Mouse (Mus musculus): ENCODE data around the gene Sys1.

Gene Sys1

DNA sequence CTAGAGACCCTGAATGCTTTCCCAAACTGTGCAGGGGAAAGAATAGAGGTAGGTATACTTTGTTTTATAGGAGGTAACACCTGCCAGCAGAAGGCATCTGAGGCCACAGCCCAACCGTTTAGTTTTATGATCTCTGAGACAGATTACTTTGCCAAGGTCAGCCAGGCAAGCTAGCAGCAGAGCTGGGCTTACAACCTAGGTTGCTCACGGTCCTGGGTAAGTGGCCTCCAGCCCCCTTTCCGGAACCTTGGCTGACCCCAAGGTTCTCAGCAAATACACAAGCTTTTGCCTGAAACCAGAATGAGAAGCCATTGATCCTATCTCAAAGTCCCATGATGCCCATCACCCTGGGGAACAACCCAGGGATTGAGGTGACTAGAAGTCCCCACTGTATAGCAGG is 22.1 kb upstream of the Sys1 start:
- no peak for DNase-seq (ENCODE audit: low spot score in 2 of 2)

DNA sequence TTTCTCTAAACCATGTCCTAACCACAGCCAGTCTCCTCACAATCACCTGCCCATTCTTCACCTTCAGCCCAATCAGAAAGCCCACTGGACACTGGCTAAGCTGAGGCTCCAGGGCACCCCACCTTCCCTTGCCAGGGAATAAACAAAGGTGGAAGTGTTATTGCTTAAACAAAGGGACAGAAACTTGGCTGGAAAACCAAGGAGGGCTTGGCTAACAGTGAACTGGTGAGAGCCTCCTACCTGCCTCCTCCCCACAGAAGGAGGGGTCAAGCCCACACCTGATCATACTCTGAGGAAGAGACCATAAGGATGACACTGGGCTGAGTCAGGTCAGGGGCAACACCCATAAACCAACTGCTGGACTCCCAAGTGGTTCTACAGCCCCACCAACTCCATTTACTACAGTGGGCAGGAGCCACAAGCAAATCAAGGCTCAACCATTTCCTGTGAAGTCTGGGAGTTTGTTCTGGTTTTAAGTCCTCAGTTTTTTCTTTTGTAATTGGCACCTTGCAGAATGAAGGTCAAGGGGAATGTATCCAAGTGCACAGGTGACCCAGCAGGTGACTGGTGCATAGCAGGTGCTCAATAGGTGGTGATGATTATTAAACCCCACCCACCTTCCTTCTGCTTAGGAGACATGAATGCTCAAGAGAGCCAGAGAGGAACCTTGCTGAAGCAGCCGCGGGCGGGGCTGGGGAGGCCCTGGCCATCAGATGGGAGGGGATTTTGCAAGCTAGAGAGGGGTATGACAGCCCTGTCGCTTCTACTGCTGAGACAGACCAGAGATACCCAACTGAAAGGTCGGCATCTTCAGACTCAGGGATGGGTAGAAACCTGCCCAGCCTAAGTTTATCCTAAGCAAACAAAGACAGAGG is 21.3 kb upstream of the Sys1 start:
- DNase-seq (ENCODE audit: low spot score in 2 of 2) = no peak

DNA sequence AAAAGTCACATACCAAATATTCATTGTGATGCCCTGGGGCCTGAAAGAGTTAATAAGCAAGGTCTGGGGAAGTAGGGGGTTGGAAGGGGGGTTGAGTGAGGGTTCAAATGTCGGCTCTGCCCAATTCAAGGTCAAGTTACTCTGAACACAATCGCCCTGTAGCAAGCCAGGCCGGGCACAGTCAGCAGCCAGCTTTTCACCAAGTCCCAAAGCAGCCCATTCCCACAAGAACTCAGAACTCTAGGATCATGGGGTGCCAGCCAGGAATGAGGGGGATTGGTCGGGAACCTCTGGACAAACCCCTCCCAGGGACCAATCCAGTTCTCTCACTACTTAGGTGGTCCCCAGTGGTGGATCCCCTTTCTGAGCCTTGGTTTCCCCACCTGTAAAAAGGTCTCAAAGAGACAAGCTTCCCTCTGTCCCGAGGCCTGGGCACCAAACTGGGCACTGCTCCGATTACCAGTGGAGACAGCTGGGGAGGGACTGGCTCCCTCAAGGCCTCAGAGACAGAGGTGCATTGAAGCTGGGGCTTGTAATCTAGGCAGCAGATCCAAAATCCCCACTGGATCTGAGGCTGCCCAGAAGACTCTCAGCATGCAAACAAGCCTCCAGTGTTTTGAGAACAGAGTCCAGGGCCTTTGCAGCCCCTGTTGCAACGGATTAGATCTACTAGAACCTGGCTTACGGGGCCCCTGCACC is 20.4 kb upstream of the Sys1 start:
- DNase-seq (ENCODE audit: low spot score in 2 of 2) = peak; percentile 53 to 69

DNA sequence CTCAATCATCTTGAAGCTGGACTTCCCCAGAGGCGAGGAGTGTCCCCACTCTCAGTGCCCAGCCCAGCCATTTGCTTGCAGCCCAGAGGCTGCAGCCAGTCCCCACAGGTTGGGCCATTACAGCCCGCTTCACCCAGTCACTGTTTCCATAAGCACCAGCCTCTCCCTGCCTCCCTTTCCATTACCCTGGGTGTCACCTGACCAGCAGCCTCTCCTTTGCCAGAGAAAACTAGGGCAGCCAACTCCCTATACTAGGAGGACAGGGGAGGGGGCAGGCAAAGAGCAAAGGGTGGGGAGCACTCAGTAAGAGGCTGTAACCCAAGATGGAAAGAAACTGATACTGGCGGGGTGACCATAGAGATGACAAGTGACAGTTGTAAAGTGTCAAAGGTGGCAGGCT is 19.8 kb upstream of the Sys1 start:
- no peak for DNase-seq (ENCODE audit: low spot score in 2 of 2)

DNA sequence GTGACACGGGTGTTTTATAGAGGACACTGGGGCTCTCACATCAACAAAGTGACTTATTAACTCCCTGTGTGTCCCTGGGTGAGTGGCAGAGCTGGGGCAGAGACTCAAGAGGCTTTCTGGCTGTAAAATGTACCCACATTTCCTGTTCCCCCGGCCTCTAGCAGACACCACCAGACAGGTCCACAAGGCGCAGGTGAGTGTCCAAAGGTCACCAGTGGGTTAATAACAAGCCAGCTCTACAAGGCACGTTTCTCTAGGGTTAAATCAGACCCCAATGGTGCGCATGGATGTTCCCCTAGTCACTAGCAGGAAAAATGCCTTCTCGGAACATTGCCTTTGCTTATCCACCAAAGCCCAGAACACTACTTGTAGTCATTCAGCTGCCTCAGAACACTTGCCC is 19.1 kb upstream of the Sys1 start:
- DNase-seq (ENCODE audit: low spot score in 2 of 2) = no peak

DNA sequence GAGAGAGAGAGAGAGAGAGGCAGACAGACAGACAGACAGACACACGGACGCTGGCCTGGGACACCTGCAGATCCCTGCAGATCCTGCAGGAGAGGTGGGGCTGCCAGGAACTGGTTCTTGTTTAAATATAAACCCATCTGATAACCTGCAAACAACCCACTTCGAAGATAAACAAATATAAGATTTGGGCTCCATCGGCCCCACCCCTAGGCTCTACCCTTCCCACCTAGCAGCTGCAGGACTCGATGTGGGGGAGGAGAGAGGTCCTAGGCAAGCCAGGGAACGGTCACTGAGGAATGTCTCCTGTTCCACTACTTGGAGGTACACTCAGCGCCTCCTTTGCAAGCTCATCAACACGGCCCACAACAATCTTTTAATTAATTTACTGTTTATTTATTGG is 18.5 kb upstream of the Sys1 start:
- DNase-seq (ENCODE audit: low spot score in 2 of 2) = no peak

DNA sequence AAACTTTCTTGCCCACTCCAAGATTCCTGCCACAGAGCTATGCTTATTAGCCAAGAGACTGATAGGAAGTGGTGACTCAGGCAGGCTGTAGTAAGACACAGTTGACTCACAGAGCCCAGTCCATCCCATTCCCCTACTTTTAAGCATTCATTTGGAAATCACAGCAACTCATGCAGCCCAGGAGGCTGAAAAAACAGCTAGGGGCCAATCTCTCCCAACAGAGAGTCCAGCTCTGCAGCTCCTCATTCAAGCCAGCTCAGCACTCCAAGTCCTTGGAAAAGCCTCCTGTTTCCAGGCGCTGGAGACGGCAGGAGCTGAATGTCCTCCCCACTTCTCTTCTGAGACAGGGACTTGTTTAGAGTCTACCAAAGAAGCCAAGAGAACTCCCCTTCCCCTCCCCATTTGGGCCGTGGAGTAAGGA is 17.8 kb upstream of the Sys1 start:
- DNase-seq (ENCODE audit: low spot score in 2 of 2) = peak; percentile 60 to 64

DNA sequence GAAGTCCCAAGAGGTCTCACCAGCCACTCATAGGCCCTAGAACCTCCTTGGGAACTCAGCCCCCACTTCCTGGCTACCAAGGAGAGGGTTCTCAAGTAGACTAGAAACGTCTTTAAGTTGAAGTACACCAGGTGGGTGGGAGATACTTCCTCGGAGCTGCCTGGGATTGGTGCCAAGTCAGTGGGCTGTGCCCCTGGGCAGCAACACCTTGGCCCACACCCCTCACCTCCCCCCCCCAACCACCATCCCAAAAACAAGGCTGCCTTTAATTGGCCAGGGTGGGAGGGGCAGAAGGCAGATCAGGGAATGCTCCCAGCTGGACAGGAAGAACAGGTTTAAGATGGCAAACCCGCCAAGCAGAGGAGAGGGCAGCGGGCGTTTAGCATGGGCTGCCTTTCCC is 16.4 kb upstream of the Sys1 start:
- DNase-seq (ENCODE audit: low spot score in 2 of 2) = no peak

DNA sequence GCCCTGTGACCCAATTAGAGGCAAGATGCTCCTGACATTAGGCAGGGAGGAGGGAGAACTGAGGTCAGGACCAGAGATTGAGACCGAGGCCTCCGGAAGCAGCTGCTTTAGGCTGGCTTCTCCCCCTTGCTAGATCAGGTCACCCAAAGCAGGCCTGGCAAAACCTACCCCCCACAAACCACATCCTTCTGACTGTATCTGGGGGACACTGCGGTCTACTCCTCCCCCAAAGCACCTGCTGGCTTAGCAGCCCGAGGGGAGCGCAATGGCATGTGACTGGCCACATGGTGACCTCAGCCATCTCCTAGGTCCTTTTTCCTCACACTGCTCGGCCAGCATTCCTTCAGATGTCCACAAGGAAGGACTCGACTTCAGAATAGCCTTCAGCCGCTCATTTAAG is 15.6 kb upstream of the Sys1 start:
- DNase-seq (ENCODE audit: low spot score in 2 of 2) = no peak

DNA sequence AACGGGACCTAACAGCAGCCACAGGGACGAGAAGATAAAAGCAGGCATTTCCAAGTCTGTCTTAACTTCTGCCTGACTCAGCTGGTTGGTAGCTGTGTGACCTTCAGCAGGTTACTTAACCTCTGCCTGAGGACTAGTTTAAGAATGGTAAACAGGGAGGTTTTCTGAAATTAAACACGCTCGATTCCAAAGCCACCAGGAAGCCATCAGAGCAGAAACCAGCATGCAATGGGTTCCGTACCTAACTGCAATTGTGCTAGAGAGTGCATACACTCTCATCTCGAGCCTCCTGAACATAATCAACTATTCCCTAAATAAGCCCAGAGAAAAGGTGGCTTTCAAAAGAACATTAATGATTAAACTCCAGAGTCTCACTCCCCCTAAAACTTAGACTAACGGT is 15.0 kb upstream of the Sys1 start:
- DNase-seq (ENCODE audit: low spot score in 2 of 2) = no peak

DNA sequence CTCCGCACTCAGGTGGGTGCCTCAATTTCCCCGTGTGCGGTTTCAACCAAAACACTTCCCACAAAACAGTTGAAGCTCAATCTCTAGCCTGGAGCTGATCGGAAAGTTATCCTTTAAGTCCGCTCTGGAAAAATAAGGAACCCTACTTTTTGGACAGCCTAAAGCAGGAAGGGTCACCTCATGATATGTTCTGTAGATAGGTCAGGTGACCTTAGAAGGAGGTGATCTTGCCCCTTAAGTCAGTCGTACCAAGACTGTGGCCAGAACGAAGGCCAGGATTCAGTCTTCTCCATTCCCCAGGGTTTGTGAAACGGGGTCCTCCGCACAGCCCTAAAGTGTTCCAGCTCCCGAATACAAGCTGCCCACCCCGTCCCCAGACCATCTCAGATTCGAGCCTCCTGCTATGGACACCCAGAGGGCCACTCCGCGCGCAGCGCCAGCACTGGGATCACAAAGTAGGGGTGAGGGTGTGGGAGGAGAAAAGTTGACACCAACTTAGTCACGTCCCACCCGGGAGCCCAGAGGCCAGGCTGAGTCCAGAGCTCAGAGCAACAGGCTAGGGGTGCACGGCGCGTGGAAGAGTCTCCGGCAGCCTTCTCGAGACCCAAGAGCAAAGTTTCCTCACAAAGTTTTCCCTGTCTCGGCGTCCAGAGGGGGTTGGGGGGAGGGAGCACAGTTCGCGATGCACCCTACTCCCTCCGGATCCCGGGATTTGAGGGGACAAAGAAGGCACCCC is 14.3 kb upstream of the Sys1 start:
- no peak for DNase-seq (ENCODE audit: low spot score in 2 of 2)

DNA sequence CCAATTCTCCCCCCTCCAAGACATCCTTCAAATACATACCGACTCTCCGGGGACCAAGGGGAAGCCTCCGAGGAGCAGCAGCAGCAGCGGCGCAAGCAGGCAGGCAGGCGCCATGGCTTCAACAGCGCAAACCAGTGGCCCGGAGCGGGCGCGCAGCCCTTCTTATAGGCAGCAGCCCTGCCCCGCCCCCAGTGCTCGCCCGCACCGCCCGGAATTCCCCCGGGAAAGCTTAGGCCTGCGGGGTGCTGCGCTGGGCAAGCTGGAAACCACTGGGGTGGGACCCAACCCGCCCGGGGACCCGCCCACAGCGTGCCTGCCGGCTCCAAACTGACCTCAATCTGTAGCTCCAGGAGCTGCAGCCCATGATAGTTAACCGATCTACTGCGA is 13.7 kb upstream of the Sys1 start:
- peak; percentile 78 for DNase-seq (ENCODE audit: low spot score in 2 of 2)

DNA sequence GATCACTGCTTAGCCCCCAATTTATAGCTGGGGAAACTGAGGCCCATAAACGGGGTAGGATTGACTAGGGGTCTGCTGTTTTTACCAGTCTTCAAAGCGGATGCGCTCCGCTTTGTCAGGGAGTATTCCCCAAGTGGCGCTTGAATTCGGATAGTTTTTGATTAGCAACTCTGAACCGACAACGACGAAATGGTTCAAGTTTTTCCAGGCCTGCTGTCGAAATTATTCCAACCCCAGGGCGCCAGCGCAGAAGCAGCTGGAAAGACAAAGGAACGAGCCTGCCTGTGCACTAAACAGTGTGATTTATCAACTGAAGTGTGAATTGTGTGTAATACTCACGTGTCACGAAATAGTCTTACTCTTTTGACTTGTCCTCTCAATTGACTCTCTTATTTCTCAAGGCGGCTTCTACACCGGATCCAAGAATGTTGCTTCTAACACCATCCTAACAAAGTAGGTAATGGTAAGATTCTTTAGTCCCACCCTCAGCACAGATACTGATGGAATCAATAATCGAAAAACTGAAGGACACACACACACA is 13.2 kb upstream of the Sys1 start, which contains the start of gene Sdc4:
TSS of gene Sdc4 (minus strand) at position 428 of the 541 bp plus-strand sequence.
- DNase-seq (ENCODE audit: low spot score in 2 of 2) = no peak

DNA sequence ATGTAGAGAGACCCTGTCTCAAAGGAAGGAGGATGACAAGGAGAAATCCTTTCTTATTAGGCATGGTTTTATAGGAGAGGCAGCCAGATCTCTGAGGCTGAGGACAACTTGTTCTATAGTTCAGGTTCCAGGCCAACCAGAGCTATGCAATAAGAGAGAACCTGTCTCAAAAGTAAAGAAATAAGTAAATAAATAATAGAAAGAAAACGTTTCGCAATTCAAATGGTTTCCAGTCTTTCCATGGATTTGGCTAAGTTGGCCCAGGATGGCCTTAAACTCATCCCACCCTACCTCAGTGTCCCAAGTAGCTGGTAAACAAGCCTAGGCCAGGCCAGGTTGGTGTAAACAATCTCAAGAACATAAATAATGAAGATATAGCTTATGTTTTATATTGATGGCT is 12.1 kb upstream of the Sys1 start:
- DNase-seq (ENCODE audit: low spot score in 2 of 2) = no peak

DNA sequence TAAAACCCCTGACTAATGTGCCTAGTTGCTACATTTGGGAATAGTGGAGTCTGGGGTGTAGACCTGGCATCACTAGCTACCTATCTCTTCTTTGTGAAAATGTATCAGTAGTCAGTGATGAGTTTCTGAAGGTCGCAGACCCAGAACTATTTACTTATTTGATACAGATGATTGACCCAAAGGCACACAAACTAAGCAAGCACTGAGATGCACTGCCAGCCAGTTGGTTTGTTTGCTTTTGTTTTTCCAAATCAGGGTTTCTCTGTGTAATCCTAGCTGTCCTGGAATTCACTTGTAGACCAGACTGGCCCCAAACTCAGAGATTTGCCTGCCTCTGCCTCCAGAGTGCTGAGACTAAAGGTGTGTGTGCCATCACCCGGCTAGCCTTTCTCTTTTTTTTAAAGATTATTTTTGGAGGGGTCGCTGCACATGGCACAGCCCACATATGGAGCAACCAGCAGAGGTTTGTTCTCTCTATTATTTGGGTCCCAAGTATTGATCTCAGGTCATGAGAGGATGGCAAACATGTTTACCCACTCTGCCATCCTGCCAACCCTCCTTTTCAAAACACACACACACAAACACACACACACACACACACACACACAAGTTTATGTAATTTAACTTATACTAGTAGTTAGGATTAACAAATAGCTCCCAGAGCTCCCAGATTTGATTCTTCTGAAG is 11.2 kb upstream of the Sys1 start:
- no peak for DNase-seq (ENCODE audit: low spot score in 2 of 2)

DNA sequence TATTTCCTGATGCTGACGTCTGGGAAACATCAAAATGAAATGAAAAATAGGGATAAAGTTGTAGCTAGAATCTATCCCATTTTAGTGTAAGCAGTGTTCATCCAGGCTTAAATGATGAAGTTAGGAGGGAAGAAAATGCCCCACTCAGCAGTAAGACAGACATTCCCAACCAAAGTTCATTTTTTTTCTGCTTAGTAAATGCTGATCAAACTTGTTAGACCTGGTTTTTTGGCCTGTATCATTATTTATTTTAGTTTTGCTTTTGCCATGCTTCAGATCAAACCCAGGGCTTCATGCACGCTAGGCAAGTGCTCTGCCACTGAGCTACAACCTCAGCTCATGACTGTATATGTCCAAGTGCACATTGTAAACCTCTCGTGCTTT is 10.7 kb upstream of the Sys1 start:
- no peak for DNase-seq (ENCODE audit: low spot score in 2 of 2)

DNA sequence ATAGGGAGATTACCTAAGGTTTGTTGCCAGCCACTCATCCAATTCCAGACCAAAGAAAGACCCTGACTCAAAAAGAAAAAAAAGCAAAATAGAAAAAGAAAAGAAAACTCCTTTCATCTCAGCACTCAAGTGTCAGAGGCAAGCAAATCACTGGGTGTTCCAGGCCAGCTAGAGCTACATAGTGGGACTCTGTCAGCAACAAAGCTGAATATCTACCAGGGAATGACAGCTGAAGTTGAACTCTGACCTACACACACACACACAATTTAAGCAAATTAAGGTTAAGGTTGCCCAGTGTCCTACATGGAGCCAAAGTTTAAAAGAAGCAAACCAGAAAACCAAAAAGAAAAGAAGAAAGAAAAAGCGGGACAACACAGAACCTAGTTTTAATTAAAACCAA is 8.6 kb upstream of the Sys1 start:
- no peak for DNase-seq (ENCODE audit: low spot score in 2 of 2)

DNA sequence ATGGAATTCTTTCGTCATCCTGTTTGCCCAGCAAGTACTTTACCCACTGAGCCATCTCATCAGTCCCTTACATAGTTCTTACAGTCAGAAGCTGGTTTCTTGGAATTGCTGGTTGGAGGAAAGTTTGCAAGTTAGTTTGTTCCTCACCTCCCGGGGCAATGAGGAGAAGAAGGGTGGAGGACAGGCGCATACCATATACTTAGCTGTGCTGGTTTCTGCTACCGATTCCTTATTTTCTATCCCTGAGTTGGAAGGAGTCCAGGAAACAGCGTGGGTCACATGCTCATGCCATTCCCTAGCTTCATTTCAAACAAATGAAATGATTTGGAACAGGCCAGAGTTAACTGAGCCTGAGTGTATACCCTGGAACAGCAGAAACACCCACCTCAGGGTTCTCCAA is 7.8 kb upstream of the Sys1 start:
- no peak for DNase-seq (ENCODE audit: low spot score in 2 of 2)

DNA sequence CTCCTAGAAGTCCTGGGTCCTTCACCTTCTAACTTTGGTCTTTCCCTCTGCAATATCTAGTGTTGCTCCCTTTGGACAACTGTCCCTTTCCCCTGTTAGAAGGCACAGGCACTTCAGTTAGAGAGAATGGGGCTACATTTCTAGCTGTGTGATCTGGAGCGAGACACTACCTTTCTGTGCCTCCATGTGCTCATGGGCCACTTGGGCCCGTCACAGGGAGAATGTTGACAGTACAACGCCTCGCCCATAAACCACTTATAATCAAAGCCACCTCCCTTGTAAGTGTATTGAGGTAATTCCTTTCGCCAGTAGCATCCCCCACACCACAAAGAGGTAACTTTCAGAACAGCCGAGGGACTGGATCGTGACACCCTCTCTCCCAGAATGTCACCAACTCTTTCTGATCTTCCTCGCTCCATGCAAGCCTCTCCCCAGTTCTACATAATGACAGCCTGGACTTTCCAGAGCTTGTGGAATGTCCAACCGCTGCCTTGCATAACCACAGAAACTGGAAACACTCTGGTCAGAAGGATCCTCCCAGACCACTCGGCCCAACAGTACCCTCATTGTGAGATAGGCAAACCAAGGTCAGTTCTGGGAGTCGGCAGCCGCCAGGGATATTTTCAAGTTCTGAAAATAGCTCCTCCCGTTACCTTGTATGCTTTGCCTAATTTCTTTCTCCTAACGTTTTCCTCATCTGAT is 7.3 kb upstream of the Sys1 start:
- DNase-seq (ENCODE audit: low spot score in 2 of 2) = no peak

DNA sequence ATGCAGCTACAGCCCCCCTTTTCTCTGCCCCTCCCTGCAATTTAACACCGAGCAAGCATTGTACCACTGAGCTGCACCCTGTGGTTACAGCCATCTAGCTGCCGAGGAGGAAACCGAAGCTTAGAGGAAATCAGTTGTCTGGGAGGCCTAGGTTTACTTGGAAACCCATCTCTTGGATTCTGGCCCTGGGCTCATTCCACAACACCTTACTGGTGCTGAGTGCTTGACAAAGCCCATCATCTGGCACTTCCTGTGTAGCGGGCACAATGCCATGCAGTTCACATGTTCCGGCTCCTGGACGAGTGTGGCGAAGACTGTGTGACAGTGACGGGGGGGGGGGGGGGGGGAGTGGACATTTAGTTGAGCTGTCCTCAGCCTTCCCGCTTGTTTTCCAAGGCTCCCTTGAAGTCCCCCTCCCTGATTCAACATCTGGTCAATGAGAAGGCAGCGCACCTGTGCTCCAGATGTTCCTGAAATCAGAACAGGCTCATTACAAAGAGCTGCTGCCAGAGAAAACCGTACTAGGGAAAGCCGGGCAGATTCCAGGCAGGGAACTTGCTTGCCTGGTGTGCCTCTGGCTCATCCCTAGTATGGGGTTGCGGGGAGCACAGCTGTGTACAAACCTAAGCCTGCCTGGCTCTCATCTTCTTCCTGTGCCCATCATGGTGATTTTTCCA is 4.6 kb upstream of the Sys1 start:
- DNase-seq (ENCODE audit: low spot score in 2 of 2) = no peak
